Mouse (Mus musculus) lung, postnatal 10 days (tissue): ENCODE measurements around the gene Pard3b.
"Not testable (repeated sequence)": the region's sequence is repeated elsewhere in the genome, so short reads cannot be mapped to it uniquely, and the experiment has no call there.

Source experiments
- DNase-seq: peaks from one replicate; pipeline ENCODE4 v3.0.0; 2021

Gene Pard3b

GRCm38 (mm10) chr1:62591296-62592031 is 952.8 kb downstream of the Pard3b start:
- peak; percentile 56 for DNase-seq

GRCm38 (mm10) chr1:62595401-62595800 is 956.8 kb downstream of the Pard3b start:
- DNase-seq: no peak

GRCm38 (mm10) chr1:62597751-62598400 is 959.3 kb downstream of the Pard3b start:
- DNase-seq: no peak

GRCm38 (mm10) chr1:62598551-62598950 is 959.9 kb downstream of the Pard3b start:
- no peak for DNase-seq

DNA sequence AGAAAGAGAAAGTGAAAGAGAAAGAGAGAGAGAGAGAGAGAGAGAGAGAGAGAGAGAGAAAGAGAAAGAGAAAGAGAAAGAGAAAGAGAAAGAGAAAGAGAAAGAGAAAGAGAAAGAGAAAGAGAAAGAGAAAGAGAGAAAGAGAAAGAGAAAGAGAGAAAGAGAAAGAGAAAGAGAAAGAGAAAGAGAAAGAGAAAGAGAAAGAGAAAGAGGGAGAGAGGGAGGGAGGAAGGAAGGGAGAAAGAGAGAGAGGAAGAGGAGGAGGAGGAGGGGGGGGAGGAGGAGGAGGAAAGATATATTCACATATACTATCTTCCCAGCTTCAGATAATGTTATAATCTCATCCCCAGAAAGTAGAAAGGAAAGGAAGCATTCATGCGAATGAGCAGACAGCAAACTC is 966.0 kb downstream of the Pard3b start:
- DNase-seq: not testable (repeated sequence)

DNA sequence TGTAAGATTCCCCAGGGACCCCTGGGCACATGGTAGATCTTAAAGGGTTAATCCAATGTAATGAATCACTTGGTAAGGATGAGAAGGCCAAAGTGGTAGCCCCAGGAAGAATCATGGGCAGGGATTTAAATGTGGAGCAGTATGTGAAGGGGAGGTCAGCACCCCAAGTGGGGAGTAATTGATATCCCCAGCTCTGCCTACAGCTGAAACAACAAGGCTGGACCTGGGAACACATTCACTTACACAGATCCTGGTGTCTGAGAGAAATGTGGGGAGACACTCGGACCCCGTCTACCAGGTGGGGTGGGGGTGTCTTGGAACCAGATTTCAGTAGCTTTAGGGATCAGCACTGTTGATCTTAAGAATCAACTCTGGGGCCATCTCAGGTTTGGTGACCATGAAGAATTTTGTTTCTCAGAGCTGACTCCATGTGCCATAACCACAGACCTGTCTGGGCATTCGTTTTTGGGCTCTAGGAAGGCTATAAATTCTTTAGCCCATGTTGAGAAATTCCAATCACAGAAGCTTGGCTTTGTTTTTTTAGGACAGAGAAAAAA is 979.6 kb downstream of the Pard3b start:
- no peak for DNase-seq

GRCm38 (mm10) chr1:62619456-62619855 is 980.8 kb downstream of the Pard3b start:
- DNase-seq: no peak

DNA sequence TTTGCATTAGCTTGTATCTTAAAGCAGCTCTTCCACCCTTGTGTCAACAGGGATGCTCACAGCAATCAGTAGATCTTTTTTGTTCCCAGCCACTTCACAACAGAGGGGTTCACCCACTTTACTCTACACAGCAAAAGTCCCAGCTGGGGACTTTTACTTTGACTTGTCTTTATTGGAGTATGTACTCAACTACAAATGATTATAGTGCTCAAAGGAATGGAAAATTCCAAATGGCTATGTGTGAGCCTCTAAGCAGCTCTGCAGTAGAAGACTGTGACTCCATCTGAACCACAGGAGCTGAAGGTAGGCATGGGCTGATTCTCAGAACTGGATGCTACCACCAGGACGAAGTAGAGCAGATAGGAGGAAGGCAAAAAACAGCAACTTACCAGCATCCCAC is 983.8 kb downstream of the Pard3b start:
- DNase-seq: no peak

DNA sequence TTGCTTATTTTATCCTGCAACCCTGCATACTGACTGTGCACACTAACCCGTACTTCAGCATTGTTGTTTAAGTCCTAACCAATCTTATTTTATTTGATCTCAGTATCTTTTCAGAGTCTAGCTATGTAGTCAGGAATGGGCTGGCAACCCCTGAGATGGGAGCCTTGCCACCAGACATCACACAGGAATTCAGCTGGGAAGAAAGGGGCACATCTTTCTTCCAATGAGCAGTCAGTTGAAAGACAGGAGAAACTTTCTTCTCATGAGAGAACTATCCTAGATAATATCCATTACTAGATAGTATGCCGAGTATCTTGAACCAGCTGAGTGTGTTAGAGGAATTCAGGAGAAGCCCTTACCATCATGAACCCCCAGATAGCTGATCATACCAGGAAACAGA is 985.5 kb downstream of the Pard3b start:
- no peak for DNase-seq

GRCm38 (mm10) chr1:62624836-62625235 is 986.2 kb downstream of the Pard3b start:
- no peak for DNase-seq

DNA sequence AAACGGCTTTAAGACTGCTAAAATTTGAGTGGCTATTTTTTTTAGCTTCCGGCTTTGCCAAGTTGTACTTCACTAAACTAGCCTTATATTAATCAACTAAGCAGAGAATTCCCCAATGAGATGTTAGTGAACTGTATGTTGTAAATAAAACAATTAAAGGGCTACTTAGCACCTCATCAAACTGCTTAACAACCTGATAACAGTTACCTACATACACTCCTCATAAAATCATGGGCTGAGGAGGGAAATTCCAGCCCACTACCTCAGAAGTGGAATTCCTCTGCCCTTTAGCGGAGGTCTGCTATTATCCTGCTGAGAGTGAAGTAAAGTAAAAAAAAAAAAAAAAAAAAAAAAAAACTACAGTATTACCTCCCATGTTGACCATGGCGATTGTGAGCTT is 986.7 kb downstream of the Pard3b start:
- no peak for DNase-seq

- DNase-seq: no peak
Observed at GRCm38 (mm10) chr1:62625819-62626505, 987.3 kb downstream of the Pard3b start.

GRCm38 (mm10) chr1:62629952-62630351 is 991.3 kb downstream of the Pard3b start:
- DNase-seq: peak; percentile 88

DNA sequence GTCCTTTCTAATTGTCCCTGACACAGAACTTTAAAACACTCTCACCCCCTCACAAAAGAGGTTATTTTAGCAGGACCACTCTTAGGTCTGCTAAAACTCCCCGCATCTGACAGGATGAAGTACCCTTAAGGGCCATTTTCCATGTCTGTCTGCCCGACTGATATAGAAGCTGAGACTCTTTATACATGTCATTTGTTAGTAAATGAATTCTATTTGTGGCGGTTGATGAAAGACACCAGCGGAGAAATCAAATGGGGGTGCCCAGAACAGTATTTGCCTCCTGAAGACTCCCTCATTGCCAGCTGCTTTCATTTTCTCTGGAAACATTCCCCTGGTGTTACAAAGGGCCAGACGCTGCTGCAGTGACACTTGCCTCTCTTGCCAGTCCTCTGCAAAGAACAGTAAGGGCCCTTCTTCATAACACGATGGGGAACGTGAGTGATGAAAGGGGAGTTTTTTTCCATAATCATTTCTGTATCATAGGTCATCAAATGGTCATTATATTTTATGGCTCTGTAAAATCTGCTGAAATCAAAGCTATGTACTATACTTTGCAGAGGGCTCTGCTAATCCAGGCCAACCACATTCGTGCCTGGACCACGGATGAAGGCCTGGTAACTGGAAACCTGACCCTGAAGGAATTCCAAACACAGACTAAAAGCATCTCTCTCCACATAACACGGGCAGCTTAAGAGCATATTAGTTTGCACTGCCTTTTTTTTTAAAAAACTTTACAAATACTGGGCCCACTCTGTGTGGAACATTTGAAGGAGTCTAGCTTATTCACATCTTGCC is 993.1 kb downstream of the Pard3b start:
- DNase-seq: no peak

DNA sequence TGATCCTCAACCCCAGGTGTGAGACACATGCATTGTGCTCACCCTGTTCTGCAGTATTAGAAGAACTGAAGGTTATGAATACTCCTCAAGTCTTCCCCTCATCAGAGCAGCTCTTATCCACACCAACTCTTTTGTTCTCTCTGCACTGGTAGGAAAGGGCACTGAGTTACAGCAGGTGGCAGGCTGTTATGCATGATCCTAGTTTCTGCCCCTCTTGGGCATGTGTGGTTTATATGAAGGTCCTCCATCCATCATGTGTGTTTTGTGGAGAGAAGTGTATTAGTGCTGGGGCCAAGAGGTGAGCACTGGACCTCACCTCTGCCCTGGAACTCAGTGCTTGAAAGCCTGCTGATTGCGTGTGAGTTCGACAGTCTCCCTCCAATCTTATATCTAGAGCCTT is 994.3 kb downstream of the Pard3b start:
- no peak for DNase-seq

- DNase-seq: no peak
Observed at GRCm38 (mm10) chr1:62635203-62635602, 996.6 kb downstream of the Pard3b start.

DNA sequence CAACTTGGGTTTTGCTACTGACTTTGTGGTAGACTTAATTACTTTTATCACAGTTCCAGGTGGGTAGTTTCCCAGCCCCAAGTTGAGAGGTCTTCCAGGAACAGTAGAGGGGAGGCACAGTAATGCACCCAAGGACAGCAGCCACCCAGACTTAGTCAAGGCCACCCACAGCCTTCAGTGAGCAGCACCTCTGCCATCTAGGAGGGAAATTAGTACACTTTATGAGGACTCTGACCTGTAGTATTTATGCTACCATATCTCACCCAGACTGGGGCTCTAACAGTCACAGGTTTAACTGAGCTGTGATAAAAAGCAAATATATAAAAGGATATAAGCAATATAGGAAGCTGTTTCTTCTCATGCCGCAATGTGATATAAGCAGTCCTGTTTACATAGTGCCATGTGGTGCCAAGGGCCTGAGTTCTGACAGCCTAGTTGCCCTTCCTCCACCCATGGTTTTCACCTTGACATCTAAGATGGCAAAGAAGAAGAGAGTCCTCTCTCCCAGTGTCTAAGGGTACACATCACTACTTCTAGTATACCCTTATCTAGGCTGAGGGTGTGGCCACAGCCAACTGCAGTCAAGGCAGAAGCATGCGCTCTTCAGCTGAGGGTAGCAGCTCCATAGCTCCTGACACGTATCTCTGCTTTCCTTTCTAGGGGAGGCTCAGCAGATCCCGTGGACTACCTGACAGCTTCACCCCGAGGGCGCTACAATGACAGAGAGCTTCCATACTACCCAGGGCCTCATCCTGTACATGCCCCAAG is 998.5 kb downstream of the Pard3b start:
- no peak for DNase-seq

- no peak for DNase-seq
Observed at GRCm38 (mm10) chr1:62639012-62639411, 1000.4 kb downstream of the Pard3b start.

DNA sequence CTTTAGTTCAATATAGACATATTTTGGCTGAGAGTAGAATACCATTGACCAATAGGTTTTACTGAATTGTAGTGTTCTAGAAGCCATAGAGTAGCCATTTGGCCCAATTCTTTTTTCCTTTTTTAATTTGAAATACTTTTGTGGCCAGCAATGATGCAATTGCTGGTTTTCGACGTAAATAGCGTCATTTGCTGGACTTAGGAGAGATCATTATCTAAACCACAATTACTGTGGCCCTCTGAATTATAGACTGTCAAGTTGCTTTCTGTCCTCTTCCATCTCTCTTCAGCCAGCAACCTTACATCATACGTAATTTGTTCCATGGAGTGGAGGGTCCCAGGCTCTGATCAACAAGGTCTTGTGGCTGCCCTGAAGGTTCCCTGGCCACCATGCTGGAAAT is 1000.8 kb downstream of the Pard3b start:
- no peak for DNase-seq

- DNase-seq: no peak
Observed at GRCm38 (mm10) chr1:62644631-62645278, 1006.1 kb downstream of the Pard3b start.

GRCm38 (mm10) chr1:62646812-62647211 is 1008.2 kb downstream of the Pard3b start:
- DNase-seq: no peak

- no peak for DNase-seq
Observed at GRCm38 (mm10) chr1:62648116-62648515, 1009.5 kb downstream of the Pard3b start.
